8 mouse cellular contexts compared by ENCODE assay signal in genomic region chr13:110278976-110279736, GRCm38 (mm10). TPM values are rescaled to one million over a fixed set of nuclear protein-coding genes. Genes with fewer than 3 reads are reported as not detected.
A peak's percentile ranks its signal among the peaks of the same experiment; 100 is the strongest.
DNase-seq lines count a peak whose midpoint lies in the region; ATAC-seq lines count a peak whose summit lies in the region.

No protein-coding gene starts in this region.

- H3K36me3 ChIP-seq in neural tube, embryonic 11.5 days (ENCODE audit: control insufficient read depth, insufficient read depth, low read length), result no peaks in the 10 kb centered on the region
- H3K36me3 ChIP-seq in midbrain, embryonic 11.5 days (ENCODE audit: control insufficient read depth, insufficient read depth, low read length), result no peaks in the 10 kb centered on the region

- H3K9me3 ChIP-seq in neural tube, embryonic 11.5 days (ENCODE audit: control insufficient read depth, low read length), result no peaks in the 10 kb centered on the region
- H3K9me3 ChIP-seq in midbrain, embryonic 11.5 days (ENCODE audit: control insufficient read depth, low read length), result no peaks in the 10 kb centered on the region

- H3K4me3 ChIP-seq in neural tube, embryonic 11.5 days (ENCODE audit: low read depth, low read length), result peak overlapping the region; percentile 53
- peak overlapping the region; percentile 53 for H3K4me3 ChIP-seq in midbrain, embryonic 11.5 days (ENCODE audit: low read depth, low read length)

- no peak overlapping the region; the same call in 1 of the 2 replicates for H3K27ac ChIP-seq in neural tube, embryonic 11.5 days (ENCODE audit: low read depth, low read length)
- H3K27ac ChIP-seq in midbrain, embryonic 11.5 days (ENCODE audit: low read depth, low read length), result no peak overlapping the region

- H3K9ac ChIP-seq in neural tube, embryonic 11.5 days (ENCODE audit: low read length), result peak overlapping the region; percentile 55
- H3K9ac ChIP-seq in midbrain, embryonic 11.5 days (ENCODE audit: low read length), result peak overlapping the region; percentile 70

- H3K4me2 ChIP-seq in neural tube, embryonic 11.5 days (ENCODE audit: low read depth), result peak overlapping the region; percentile 81
- peak overlapping the region; percentile 78 for H3K4me2 ChIP-seq in midbrain, embryonic 11.5 days

- no peaks in the 10 kb centered on the region for H3K27me3 ChIP-seq in neural tube, embryonic 11.5 days (ENCODE audit: control insufficient read depth, insufficient read depth, low read length)
- no peaks in the 10 kb centered on the region for H3K27me3 ChIP-seq in midbrain, embryonic 11.5 days (ENCODE audit: control insufficient read depth, insufficient read depth, low read length)

- 60% methylated on average over 9 of the region's 9 CpGs for WGBS in neural tube, embryonic 11.5 days
- WGBS in midbrain, embryonic 11.5 days, result 53% methylated on average over 9 of the region's 9 CpGs

- DNase-seq in cerebellum, adult 18-20 months, result peak; percentile 21 to 26
- DNase-seq in cerebellum, postnatal 4 days (ENCODE audit: low spot score in 2 of 2), result no peak
- DNase-seq in neural tube, embryonic 11.5 days (ENCODE audit: low spot score), result no peak
- DNase-seq in neural tube, embryonic 10.5 days (ENCODE audit: extremely low spot score, low spot score), result no peak
- peak; percentile 88 for DNase-seq in midbrain, embryonic 11.5 days (ENCODE audit: low spot score, missing footprints)
- DNase-seq in heart, adult 9 months (ENCODE audit: low spot score in 2 of 2), result no peak
- no peak for DNase-seq in spleen, postnatal 4 days (ENCODE audit: low spot score in 2 of 2)
- DNase-seq in B cell, adult 2 months, result no peak

- no peak for ATAC-seq in neural tube, embryonic 11.5 days (ENCODE audit: insufficient read depth, low FRiP score, low TSS enrichment)
- no peak for ATAC-seq in midbrain, embryonic 11.5 days (ENCODE audit: low FRiP score)

- no peaks in the 10 kb centered on the region for H3K4me1 ChIP-seq in neural tube, embryonic 11.5 days (ENCODE audit: control insufficient read depth, insufficient read depth, low read length)
- H3K4me1 ChIP-seq in midbrain, embryonic 11.5 days (ENCODE audit: control insufficient read depth, insufficient read depth, low read length), result peaks cover 3% of the 10 kb centered on the region; the same call in 1 of the 2 replicates

RNA-seq across cellular contexts. Expression of gene Rab3c, which starts 1.6 kb away (rescaled TPM):
- polyA plus RNA-seq in neural tube, embryonic 11.5 days (2014; fragmentation: Nextera tagmentation; extraction: Ambion mirVana), result 45.3 and 47.5 TPM in 2 replicates
- 35.3 and 37.4 TPM in 2 replicates for polyA plus RNA-seq in midbrain, embryonic 11.5 days (2014; fragmentation: Nextera tagmentation; extraction: Ambion mirVana)

Comparison
In these comparisons a context has a peak if more than half of its experiments do, and no peak if none do; other contexts are left out.
1. DNase-seq: peak in cerebellum, adult 18-20 months (2 of 2) and midbrain, embryonic 11.5 days (single experiment); none in cerebellum, postnatal 4 days (0 of 2), neural tube, embryonic 11.5 days (single experiment), neural tube, embryonic 10.5 days (single experiment), heart, adult 9 months (0 of 2), spleen, postnatal 4 days (0 of 2) and B cell, adult 2 months (0 of 2).